Mouse (Mus musculus) E14TG2a.4 (cell line): ENCODE results near the gene Adprhl1.

Source experiments
- CTCF ChIP-seq: conservative IDR thresholded peaks from 2 replicates; pipeline ENCODE4 v1.5.1; 2014; ENCODE audit warnings: low read length
- NANOG ChIP-seq: IDR thresholded peaks from 2 replicates; pipeline ENCODE4 v1.6.1; 2014; ENCODE audit warnings: borderline replicate concordance, low read length, mixed read lengths

GRCm38 (mm10) chr8:13204371-13205140 is 49.4 kb downstream of the Adprhl1 start:
- TF ChIP-seq CTCF (no peak), NANOG (no peak)
